Mouse (Mus musculus): ENCODE measurements around the gene Wfikkn1.

Gene Wfikkn1

DNA sequence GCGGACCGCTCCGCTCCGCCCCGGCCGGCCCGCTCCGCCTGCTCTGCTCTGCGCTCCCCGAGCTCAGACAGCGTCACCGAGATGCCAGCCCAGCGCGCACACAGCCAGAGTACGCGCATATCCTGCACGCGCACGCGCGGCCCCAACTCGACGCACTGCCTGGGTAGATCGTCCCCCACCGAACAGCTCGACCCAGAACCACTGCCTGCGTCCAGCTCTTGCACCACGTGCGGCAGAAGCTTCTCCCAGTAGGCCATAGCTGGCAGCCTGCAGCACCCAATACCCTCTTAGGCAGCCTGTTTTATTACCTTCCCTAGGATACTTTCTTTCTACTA lies 43.6 kb downstream of the Wfikkn1 start, which contains the start of gene Rhbdl1:
Gene Rhbdl1 (minus strand): TSS at position 220 of the 335 bp plus-strand sequence.
- DNase-seq (ENCODE audit: low spot score), result no peak

- peak; percentile 62 for DNase-seq (ENCODE audit: low spot score)
Measured at GRCm38 (mm10) chr17:25836397-25837075, 44.1 kb downstream of the Wfikkn1 start.

DNA sequence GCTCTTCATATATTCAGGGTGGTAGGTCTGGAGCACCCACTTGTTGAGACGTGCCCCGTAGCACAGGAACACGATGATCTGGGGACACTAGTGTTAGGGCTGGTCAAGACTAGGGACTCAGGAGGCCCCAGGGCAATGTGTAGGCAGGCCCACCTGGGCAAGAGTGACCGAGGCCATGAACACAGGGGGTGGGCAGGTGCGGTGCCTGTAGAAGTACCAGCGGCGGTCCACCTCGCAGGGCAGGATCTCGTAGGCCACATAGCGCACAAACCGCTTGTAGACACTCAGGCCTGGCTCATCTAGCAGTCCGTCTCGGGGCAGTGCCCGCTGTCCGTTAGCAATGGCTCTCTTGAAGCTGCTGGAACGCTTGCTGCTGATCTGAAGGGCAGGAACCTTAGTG lies 44.8 kb downstream of the Wfikkn1 start:
- DNase-seq (ENCODE audit: low spot score), result no peak

- no peak for DNase-seq (ENCODE audit: low spot score)
Measured at GRCm38 (mm10) chr17:25835301-25835700, 45.4 kb downstream of the Wfikkn1 start.

GRCm38 (mm10) chr17:25834595-25835222 lies 45.9 kb downstream of the Wfikkn1 start:
- DNase-seq (ENCODE audit: low spot score), result no peak

- DNase-seq (ENCODE audit: low spot score), result peak; percentile 66
Measured at GRCm38 (mm10) chr17:25833961-25834594, 46.6 kb downstream of the Wfikkn1 start.

GRCm38 (mm10) chr17:25833291-25833663 lies 47.4 kb downstream of the Wfikkn1 start, which contains the start of gene Stub1:
Stub1 (minus strand) TSS chr17:25833404.
- DNase-seq (ENCODE audit: low spot score), result peak; percentile 98

DNA sequence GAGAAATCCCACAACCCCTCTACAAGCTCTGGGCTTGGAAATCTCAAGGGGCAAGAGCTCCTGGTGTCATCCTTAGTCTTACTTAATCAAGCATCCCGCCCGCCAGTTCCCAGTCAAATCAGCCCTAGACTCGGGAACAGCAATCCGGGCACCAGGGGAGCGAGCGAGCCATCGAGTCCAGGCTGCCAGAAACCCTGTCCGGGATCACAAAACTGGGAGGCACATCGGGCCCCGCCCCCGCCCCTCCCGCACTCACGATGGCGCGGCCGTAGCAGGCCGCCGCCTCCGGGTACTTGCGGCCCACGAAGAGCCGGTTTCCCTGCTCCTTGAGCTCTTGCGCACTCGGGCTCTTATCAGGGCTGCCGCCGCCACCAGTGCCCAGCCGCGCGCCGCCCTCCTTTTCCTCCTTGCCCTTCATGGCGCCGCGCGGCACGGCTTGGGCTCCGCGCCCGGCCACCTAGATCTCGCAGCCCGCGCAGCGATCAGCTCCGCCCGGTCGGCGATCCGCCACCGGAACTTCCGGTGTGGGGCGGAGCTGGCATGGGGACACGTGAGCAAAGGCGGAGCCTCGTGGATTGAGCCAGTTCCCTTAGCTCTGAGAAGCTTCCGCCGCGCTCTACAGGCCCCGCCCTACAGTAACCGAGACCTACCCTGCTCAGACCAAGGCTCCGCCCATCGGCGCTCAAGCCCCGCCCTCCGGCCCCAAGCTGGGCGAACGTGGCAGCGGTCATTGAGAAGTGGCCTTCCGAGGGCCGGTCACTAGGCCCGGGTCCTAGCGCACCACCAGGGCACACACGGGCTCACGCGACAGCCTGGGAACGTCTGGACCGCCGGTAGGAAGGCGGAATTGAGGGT lies 48.0 kb downstream of the Wfikkn1 start:
- DNase-seq (ENCODE audit: low spot score), result peak; percentile 100

DNA sequence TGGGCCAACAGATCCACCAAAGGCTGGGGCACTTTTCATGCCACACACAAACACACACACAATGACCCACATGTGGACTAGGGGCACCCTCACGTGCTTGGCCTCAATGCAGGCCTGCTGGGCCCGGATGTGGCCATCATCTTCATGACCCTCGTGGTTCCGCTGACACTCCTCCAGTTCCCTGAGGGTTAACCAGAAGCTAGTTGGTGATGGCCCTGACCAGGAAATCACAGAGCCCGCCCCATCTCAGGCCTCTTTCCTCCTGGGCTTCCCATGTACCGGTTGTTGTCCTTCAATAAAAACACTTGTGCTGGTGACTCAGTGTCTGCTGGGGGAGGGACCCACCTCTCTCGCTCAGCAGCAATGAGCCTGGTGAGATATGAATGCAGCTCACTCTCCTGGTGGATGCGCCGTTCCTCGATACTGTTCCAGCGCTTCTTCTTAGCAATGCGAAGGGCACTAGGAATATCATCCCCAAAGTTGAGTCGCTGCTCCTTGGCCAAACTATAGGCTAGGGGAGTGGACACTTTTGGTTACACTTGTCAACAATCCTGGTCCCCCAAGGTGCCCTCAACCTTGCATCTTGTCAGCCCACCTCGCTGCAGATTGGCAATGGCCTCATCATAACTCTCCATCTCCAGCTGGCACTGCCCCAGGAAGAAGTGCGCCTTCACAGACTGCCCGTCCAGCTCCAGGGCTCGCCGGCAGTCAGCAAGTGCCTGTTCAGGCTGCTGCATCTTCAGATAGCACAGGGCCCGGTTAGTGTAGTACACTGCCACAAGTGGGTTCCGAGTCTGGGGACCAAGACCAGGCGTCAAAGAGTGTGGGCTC lies 49.0 kb downstream of the Wfikkn1 start:
- DNase-seq (ENCODE audit: low spot score), result peak; percentile 48

GRCm38 (mm10) chr17:25830806-25831431 lies 49.7 kb downstream of the Wfikkn1 start:
- no peak for DNase-seq (ENCODE audit: low spot score)

GRCm38 (mm10) chr17:25830200-25830753 lies 50.4 kb downstream of the Wfikkn1 start:
- no peak for DNase-seq (ENCODE audit: low spot score)

DNA sequence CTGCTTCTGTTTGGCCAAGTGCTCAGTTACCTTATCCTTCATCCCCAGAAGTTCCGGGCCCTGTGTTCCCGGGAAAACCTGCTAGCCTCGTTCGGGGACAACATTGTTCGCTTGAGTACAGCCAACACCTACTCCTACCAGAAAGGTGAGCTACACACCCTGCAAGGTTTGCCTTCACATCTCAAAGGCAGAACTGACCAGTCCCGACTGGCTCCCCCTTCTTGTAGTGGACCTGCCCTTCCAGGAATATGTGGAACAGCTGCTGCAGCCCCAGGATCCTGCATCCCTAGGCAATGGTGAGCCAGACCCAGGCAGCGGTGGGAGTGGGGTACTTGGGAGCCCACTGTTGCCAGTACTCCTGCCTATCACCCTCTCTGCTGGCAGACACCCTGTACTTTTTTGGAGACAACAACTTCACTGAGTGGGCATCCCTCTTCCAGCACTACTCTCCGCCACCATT lies 51.1 kb downstream of the Wfikkn1 start:
- no peak for DNase-seq (ENCODE audit: low spot score)

DNA sequence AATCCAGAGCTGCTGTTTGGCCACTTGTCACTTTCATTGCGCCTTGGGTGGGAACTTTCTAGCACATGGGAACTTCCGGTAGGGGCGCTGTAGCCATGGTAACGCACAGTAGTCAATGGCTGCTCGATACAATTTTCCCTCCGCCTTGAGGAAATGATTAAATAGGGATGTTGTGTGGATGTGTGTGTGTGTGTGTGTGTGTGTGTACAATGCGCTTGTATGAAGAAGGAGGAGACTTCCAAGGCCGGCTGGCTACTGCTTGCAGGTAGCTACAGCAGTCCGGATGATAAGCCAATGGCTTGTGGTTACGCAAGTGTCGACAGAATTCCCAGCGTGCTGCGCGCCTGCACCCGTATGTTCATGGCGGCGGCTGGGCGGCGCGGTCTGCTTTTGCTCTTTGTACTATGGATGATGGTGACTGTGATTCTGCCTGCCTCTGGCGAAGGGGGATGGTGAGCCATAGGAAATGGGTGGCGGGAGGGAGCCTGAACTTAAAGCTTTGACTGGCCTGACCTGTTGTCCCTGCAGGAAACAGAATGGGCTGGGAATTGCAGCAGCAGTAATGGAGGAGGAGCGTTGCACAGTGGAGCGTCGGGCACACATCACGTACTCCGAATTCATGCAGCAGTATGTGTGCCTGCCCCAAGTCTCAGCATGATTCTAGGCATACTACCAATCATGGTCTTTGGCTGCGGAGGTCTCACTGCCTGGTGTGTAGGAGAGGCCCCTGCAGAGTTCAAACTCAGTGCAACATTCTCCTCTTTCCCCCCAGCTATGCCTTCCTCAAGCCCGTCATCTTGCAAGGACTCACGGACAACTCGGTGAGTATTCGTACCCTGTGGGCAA lies 51.7 kb downstream of the Wfikkn1 start, which contains the start of gene Jmjd8:
Gene Jmjd8 (plus strand): TSS at position 156 of the 846 bp plus-strand sequence.
- peak; percentile 63 for DNase-seq (ENCODE audit: low spot score)

- no peak for DNase-seq (ENCODE audit: low spot score)
Measured at GRCm38 (mm10) chr17:25828223-25828594, 52.4 kb downstream of the Wfikkn1 start.

All from adipocyte (in vitro differentiated cells).